Mouse (Mus musculus) liver, postnatal 0 days (tissue): ENCODE results near the gene Camk2g. TPM values are rescaled to one million over a fixed set of nuclear protein-coding genes. Genes with fewer than 3 reads are reported as not detected.

ENCODE experiments used
- ATAC-seq: fragments of 200-750 bp; cut with Nextera tagmentation; 2 replicates; pipeline ENCODE4 v1.8.0; 2017; ENCODE audit warnings: mild to moderate bottlenecking, moderate library complexity
- DNase-seq: peaks from one replicate; pipeline ENCODE4 v3.0.0-alpha.2; 2016
- H3K27ac ChIP-seq: fragments of 300-500 bp; sonication (generic); 2 replicates; pipeline ENCODE4 v1.5.1; 2014; ENCODE audit warnings: antibody characterized with exemption, moderate library complexity, mild to moderate bottlenecking, low read depth
- H3K27me3 ChIP-seq: fragments of 300-500 bp; sonication (generic); 2 replicates; pipeline ENCODE4 v1.6.1; 2014; ENCODE audit warnings: low read length, control low read depth, mixed read lengths; ENCODE audit not compliant: insufficient read depth
- H3K36me3 ChIP-seq: fragments of 300-500 bp; sonication (generic); replicated peaks from 2 replicates; pipeline ENCODE4 v1.6.1; 2014; ENCODE audit warnings: mild to moderate bottlenecking, control low read depth, low read length, moderate library complexity, mixed read lengths; ENCODE audit not compliant: insufficient read depth
- H3K4me1 ChIP-seq: fragments of 300-500 bp; sonication (generic); 2 replicates; pipeline ENCODE4 v1.6.1; 2014; ENCODE audit warnings: antibody characterized with exemption, mild to moderate bottlenecking, control low read depth; ENCODE audit not compliant: insufficient read depth
- H3K4me2 ChIP-seq: fragments of 300-500 bp; sonication (generic); 2 replicates; pipeline ENCODE4 v1.6.1; 2014; ENCODE audit warnings: low read depth, mild to moderate bottlenecking, low read length, moderate library complexity, mixed read lengths
- H3K4me3 ChIP-seq: fragments of 300-500 bp; sonication (generic); 2 replicates; pipeline ENCODE4 v1.5.1; 2014; ENCODE audit warnings: low read depth, low read length
- H3K9ac ChIP-seq: fragments of 300-500 bp; sonication (generic); replicated peaks from 2 replicates; pipeline ENCODE4 v1.6.1; 2014; ENCODE audit warnings: mild to moderate bottlenecking, moderate library complexity
- H3K9me3 ChIP-seq: fragments of 300-500 bp; sonication (generic); 2 replicates; pipeline ENCODE4 v1.6.1; 2016; ENCODE audit warnings: mild to moderate bottlenecking, control low read depth, low read length, mixed read lengths
- CTCF ChIP-seq: sonication (generic); IDR thresholded peaks from 2 replicates; pipeline ENCODE4 v1.5.1; 2016; ENCODE audit warnings: antibody characterized with exemption, low read depth
- EP300 ChIP-seq: IDR thresholded peaks from 2 replicates; pipeline ENCODE4 v1.6.1; 2016; ENCODE audit warnings: antibody characterized with exemption, low read depth, mild to moderate bottlenecking
- WGBS: fragments of 180-500 bp; shearing (Covaris S2); extraction: QIAGEN DNeasy Blood & Tissue Kit; methylation state at CpG from one replicate; pipeline ENCODE4 v1.1.7; 2014; ENCODE audit not compliant: insufficient replicate concordance; 5-methylcytosine and 5-hydroxymethylcytosine counted together
- polyA plus RNA-seq: library from polyadenylated mRNA; unstranded; fragments of >200 nt; fragmentation: Nextera tagmentation; extraction: Ambion mirVana; gene quantifications from 2 replicates; pipeline ENCODE4 v1.2.1, GENCODE M21; 2015

Camk2g gene
- polyA plus RNA-seq, 1 experiment from 2014 or later: 6.6 TPM

DNA sequence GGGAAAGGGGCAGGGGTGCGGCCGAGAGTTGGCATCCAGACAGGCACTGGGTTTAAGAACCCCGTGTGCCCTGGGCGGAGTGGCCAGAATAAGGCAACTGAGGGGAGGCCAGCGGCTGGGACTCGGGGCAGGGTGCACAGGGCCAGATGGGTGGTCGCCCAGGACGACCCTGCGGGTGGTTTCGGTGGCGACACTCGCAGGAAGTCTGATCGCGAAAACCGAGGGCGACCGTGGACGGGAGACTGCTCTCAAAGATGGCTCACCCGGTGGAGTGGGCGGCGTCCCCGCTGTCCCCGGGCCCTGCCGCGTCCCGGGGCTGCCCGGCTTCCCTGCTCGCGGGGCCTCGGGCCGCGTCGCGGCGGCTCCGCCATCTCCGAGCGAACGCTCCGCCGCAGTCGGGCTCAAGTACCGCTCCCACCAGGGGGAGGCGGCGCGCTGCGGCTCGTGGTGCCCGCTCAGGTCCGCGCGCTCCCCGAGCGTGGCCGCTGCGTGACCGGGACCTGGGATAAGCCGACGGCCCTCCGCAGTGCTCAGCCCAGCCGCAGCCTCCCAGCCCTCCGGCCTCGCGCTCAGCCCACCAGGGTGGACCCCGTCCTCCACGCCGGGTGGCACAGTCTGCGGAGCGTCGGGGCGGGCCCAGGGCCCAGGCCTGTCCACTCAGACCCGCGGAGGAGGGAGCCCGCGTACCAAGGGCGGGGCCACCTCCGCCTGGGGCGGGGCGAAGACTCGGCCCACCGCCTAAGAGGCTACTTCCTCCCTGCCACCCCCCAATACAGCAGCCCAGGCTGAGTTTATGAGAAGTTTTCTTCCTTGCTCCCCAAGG is 59.7 kb downstream of the Camk2g start, which contains the start of gene Ndst2:
TSS of gene Ndst2 (minus strand) at position 611 of the 823 bp plus-strand sequence.
- ATAC-seq (peak; percentile 96), DNase-seq (peak; percentile 94)
- Histone ChIP-seq H3K4me2 (peak within 1 kb of the TSS; percentile 88), H3K27me3 (no peaks in the 10 kb centered on the region), H3K27ac (peak within 1 kb of the TSS; percentile 97), H3K4me1 (peaks cover 21% of the 10 kb centered on the region), H3K36me3 (peaks cover 36% of the 10 kb centered on the region), H3K9ac (peak within 1 kb of the TSS; percentile 98), H3K4me3 (peak within 1 kb of the TSS; percentile 98), H3K9me3 (no peaks in the 10 kb centered on the region)
- WGBS: 3% methylated on average over 53 of the region's 81 CpGs
- TF ChIP-seq EP300: no peak
- 0 out of 2 replicates have a peak, but pooled peaks have one; percentile 25 for TF ChIP-seq CTCF

DNA sequence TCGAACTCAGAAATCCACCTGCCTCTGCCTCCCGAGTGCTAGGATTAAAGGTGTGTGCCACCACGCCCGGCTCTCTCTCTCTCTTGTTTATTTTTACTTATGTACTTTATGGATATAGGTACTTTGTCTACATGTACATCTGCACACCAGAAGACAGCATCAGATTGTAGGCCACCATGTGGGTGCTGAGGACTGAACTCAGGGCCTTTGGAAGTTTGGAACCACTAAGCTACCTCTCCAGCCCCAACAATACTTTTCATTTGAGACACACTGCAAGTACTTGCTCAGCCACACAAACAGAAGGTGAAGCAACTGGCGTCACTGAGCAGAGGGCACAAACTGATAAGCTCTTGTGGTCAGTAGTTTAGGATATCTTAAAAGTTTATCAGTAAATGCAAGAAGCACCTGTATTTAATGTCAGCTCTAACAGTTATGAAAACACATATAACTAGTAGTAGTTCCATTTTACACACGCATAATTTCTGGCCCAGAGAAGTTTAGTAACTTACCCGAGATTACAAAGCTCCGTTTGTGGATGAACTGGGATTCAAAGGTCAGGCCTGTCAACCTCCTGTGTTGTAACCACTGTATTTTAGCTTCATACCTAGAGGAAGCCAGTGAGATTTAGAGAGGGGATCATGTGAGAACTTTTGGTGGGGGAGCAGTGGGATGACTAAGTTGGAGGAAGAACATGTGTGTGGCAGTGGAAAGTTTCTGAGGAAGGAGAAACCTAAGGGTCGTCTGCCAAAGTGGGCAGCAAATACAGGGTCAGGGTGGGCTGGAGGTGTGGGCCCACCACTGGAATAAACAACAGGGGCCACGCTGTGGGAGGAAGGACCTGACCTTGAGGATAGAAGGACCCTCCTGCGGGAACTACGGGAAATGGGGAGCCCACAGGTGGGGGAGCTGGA is 60.6 kb downstream of the Camk2g start:
- no peaks in the 10 kb centered on the region for H3K9me3 ChIP-seq
- peaks cover 21% of the 10 kb centered on the region for H3K4me1 ChIP-seq
- 18% methylated on average over 12 of the region's 12 CpGs for WGBS
- TF ChIP-seq EP300 (peak; percentile 97), CTCF (no peak)
- H3K27ac ChIP-seq: peak overlapping the region; percentile 97
- peak overlapping the region; percentile 98 for H3K4me3 ChIP-seq
- no peaks in the 10 kb centered on the region for H3K27me3 ChIP-seq
- peak overlapping the region; percentile 88 for H3K4me2 ChIP-seq
- H3K9ac ChIP-seq: peak overlapping the region; percentile 98
- peaks cover 37% of the 10 kb centered on the region for H3K36me3 ChIP-seq
- peak; percentile 38 for ATAC-seq
- DNase-seq: peak; percentile 52

DNA sequence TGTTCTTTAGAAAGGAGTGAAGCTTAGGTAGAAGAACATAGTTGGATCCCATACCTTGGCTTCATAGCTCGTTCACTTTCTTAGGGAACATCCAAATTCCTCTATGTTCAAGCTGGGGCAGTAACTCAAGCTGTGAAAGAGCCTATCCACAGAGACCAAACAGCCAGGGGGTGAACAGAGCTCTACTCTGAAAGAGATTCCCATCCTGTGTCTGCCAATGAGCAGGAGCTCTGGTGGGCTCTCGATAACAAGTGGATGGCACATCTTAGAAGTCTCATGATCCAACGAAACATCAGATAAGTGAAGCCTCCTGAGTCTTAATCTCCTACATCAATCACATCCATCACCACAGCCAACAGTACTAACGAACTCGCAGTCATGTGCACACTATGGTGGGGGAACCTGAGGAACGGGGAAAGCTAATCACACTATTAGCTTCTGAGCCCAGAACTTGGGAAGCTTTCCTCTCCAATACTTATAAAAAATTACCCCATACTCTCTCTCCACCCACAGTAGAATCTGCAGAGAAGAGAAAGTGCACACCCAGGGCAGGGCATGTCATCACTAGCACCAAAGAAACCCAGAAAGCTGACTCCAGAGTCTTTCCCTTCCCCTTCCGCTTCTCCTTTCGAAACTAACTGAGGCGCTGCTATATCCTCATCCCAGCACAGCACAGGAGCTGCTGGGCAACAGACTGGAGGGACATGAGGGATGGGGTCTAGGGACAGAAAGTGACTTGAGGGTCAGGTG is 62.9 kb downstream of the Camk2g start:
- 0 out of 2 replicates have a peak overlapping the region, but pooled peaks have one; percentile 26 for H3K9ac ChIP-seq
- H3K4me1 ChIP-seq: peaks cover 20% of the 10 kb centered on the region
- peaks cover 58% of the 10 kb centered on the region for H3K36me3 ChIP-seq
- WGBS: 88% methylated on average over 9 of the region's 9 CpGs
- H3K4me2 ChIP-seq: no peak overlapping the region
- TF ChIP-seq CTCF (no peak), EP300 (no peak)
- DNase-seq (no peak), ATAC-seq (no peak)
- H3K9me3 ChIP-seq: no peaks in the 10 kb centered on the region
- no peak overlapping the region for H3K27ac ChIP-seq
- no peak overlapping the region for H3K4me3 ChIP-seq
- no peaks in the 10 kb centered on the region for H3K27me3 ChIP-seq

DNA sequence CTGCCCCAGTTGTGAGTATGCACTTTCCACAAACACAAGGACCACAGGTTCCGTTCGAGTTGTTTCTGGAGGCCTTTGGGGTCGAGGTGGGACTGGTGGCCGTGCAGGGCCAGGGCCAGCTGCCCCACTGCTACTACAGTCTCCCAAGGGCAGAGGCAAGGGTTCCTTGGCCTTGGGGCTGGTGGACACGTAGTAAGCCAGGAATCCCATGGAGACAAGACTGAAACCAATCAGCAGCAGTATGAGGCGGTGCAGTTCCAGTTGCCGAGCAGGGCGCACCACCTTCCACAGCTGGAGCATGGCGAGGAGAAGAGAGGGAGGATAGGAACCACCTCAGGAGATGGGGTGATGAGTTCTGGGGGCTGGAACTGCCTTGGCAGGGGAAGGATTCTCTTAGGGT is 64.0 kb downstream of the Camk2g start:
- DNase-seq: no peak
- no peak for TF ChIP-seq CTCF
- TF ChIP-seq EP300: no peak
- H3K27ac ChIP-seq: no peak overlapping the region
- no peak overlapping the region for H3K4me2 ChIP-seq
- no peak overlapping the region for H3K4me3 ChIP-seq
- no peak for ATAC-seq
- H3K4me1 ChIP-seq: peaks cover 22% of the 10 kb centered on the region
- no peaks in the 10 kb centered on the region for H3K9me3 ChIP-seq
- no peak overlapping the region for H3K9ac ChIP-seq
- WGBS: 94% methylated on average over 9 of the region's 9 CpGs
- no peaks in the 10 kb centered on the region for H3K27me3 ChIP-seq
- peaks cover 70% of the 10 kb centered on the region for H3K36me3 ChIP-seq

- peaks cover 95% of the 10 kb centered on the region for H3K36me3 ChIP-seq
- no peak overlapping the region for H3K4me3 ChIP-seq
Measured at GRCm38 (mm10) chr14:20725660-20726339, 68.1 kb downstream of the Camk2g start.

More at GRCm38 (mm10) chr14:20725660-20726339, 68.1 kb downstream of the Camk2g start:
- Histone ChIP-seq H3K4me2 (0 out of 2 replicates have a peak overlapping the region, but pooled peaks have one; percentile 9), H3K4me1 (peaks cover 8% of the 10 kb centered on the region), H3K9me3 (no peaks in the 10 kb centered on the region), H3K27me3 (no peaks in the 10 kb centered on the region), H3K27ac (peak overlapping the region; percentile 29; the same call in 1 of the 2 replicates), H3K9ac (0 out of 2 replicates have a peak overlapping the region, but pooled peaks have one; percentile 26)
- ATAC-seq (no peak), DNase-seq (no peak)
- 49% methylated on average over 6 of the region's 6 CpGs for WGBS
- TF ChIP-seq EP300: no peak
- TF ChIP-seq CTCF: no peak
